Mouse (Mus musculus): ENCODE measurements around the gene Olfr1532-ps1. TPM values are rescaled to one million over a fixed set of nuclear protein-coding genes. Genes with fewer than 3 reads are reported as not detected.
"Not testable (repeated sequence)": the region's sequence is repeated elsewhere in the genome, so short reads cannot be mapped to it uniquely, and the experiment has no call there.

Gene Olfr1532-ps1
- polyA plus RNA-seq (2015; fragmentation: Nextera tagmentation; extraction: Ambion mirVana), result not detected in 2 replicates

DNA sequence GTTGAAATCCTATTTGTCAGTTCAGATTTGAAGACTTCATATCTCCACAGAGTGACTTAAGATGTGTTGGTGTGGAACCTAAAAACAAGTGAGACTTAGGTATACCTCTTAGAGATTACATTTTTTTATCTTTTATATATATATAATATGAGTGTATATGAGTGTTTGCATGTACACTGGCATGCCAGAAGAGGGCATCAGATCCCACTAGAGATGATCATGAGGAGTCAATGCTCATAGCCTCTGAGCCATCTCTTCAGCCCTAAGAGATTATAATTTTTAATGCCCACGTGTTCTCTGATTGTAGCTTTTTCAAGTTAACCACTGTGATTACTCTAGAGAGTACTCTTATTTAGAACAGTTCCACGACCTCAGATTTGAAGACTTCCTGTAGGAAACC, at the start of gene Olfr1532-ps1:
TSS of gene Olfr1532-ps1 (plus strand) at position 326 of the 400 bp plus-strand sequence.
- WGBS, result 71% methylated on average over 2 of the region's 2 CpGs
- ATAC-seq, result no peak
- H3K36me3 ChIP-seq (ENCODE audit: poor library complexity, severe bottlenecking), result no peaks in the 10 kb centered on the region

DNA sequence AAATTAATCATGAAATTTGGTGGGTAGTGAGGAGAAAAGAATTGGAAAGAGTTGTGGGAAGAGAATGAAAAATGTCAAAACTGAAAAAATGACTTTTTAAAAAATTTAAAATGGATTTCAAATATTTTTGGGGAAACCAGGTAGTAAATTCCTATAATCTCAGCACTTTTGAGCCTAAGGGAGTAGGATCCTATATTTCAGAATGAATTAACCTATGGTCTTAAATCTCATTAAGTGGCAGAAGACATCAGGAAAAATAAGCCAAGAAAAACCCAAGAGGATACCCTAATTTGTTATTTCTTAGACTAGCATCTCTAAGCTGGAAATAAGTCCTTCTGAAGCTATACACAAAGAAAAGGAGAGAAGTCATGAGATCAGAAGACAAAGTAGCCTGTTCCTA, 44.9 kb upstream of the Olfr1532-ps1 start, which contains the start of gene Olfr704:
TSS of gene Olfr704 (plus strand) at position 301 of the 400 bp plus-strand sequence.
- no peaks in the 10 kb centered on the region for H3K4me1 ChIP-seq
- H3K9me3 ChIP-seq (replicated peaks), result no peaks in the 10 kb centered on the region
- H3K4me2 ChIP-seq, result no peak within 1 kb of the TSS
- no peak within 1 kb of the TSS for H3K9ac ChIP-seq
- no peaks in the 10 kb centered on the region for H3K27me3 ChIP-seq
- no peaks in the 10 kb centered on the region for H3K36me3 ChIP-seq (ENCODE audit: poor library complexity, severe bottlenecking)
- H3K4me3 ChIP-seq, result no peak within 1 kb of the TSS
- no peak within 1 kb of the TSS for H3K27ac ChIP-seq
- no peak for ATAC-seq

More for the DNA sequence above, at the start of gene Olfr1532-ps1:
- Histone ChIP-seq H3K9ac (no peak within 1 kb of the TSS), H3K9me3 (replicated peaks) (no peaks in the 10 kb centered on the region), H3K27ac (no peak within 1 kb of the TSS), H3K27me3 (no peaks in the 10 kb centered on the region), H3K4me3 (no peak within 1 kb of the TSS), H3K4me1 (no peaks in the 10 kb centered on the region), H3K4me2 (no peak within 1 kb of the TSS)

DNA sequence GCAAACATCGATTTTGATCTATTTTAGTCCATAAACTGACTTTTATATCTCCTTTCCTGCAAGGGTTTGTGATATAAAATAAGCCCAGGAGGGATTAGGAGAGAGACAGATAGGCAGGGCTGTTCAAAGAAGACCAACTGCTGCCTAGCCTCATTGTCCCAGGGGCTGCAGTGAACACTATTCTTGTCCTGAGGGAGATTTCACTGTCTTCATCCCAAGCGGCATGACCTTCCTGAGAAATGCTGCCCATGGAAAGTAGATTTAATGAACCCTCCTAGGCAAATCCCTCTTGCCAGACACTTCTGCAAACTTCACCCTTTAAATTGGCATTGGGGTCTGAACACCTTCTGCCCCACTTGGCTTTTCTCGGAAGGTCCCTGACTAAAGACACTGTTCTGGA, 31.0 kb upstream of the Olfr1532-ps1 start, which contains the start of gene Olfr705:
TSS of gene Olfr705 (minus strand) at position 101 of the 400 bp plus-strand sequence.
- Histone ChIP-seq H3K9me3 (replicated peaks) (no peaks in the 10 kb centered on the region), H3K4me3 (no peak within 1 kb of the TSS), H3K4me2 (no peak within 1 kb of the TSS), H3K4me1 (no peaks in the 10 kb centered on the region), H3K36me3 (ENCODE audit: poor library complexity, severe bottlenecking) (no peaks in the 10 kb centered on the region), H3K27ac (no peak within 1 kb of the TSS), H3K27me3 (no peaks in the 10 kb centered on the region), H3K9ac (no peak within 1 kb of the TSS)
- 81% methylated on average over 3 of the region's 3 CpGs for WGBS
- no peak for ATAC-seq

DNA sequence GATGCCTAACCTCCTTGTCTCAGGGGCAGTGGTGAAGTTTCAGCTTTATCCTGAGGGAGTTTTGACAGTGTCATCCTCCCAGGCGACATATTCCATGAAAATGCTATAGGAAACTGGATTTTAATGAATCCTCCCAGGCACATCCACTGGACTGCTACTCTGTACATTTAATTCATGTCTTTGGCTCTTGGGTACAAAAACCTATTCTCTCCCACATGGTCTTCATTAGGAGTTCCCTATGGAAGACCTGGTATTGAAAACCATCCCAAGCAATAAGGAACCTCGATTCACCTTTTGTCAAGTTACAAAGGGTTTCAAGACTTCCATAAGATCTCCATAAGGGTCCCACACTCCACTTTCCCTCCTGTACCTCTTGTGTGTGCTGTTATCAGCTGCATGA, 19.7 kb upstream of the Olfr1532-ps1 start, which contains the start of gene Olfr706:
TSS of gene Olfr706 (minus strand) at position 101 of the 400 bp plus-strand sequence.
- Histone ChIP-seq H3K27ac (no peak within 1 kb of the TSS), H3K4me2 (no peak within 1 kb of the TSS), H3K9ac (no peak within 1 kb of the TSS), H3K4me1 (no peaks in the 10 kb centered on the region), H3K27me3 (no peaks in the 10 kb centered on the region), H3K9me3 (replicated peaks) (no peaks in the 10 kb centered on the region), H3K36me3 (ENCODE audit: poor library complexity, severe bottlenecking) (no peaks in the 10 kb centered on the region), H3K4me3 (no peak within 1 kb of the TSS)
- 87% methylated on average over 2 of the region's 2 CpGs for WGBS
- ATAC-seq, result no peak

DNA sequence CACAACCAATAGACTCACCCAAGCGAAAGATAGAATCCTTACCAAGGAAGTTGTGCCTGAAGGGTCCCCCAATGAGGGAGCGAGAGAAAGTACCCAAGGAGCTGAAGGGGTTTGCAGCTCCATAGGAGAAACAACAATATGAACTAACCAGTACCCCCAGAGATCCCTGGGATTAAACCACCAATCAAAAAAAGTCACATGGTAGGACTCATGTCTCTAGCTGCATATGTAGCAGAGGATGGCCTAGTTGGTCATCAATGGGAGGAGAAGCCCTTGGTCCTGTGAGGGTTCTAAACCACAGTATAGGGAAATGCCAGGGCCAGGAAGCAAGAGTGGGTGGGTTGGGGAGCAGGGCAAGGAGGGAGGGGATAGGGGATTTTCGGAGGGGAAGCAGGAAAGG, 6.7 kb upstream of the Olfr1532-ps1 start, which contains the start of gene Olfr707:
TSS of gene Olfr707 (minus strand) at position 101 of the 400 bp plus-strand sequence.
- not testable (repeated sequence) for H3K4me2 ChIP-seq; H3K4me3 ChIP-seq; H3K4me1 ChIP-seq; H3K9me3 ChIP-seq (replicated peaks); H3K27me3 ChIP-seq; H3K36me3 ChIP-seq (ENCODE audit: poor library complexity, severe bottlenecking); H3K9ac ChIP-seq; H3K27ac ChIP-seq; ATAC-seq
- WGBS, result 88% methylated on average over 3 of the region's 3 CpGs

DNA sequence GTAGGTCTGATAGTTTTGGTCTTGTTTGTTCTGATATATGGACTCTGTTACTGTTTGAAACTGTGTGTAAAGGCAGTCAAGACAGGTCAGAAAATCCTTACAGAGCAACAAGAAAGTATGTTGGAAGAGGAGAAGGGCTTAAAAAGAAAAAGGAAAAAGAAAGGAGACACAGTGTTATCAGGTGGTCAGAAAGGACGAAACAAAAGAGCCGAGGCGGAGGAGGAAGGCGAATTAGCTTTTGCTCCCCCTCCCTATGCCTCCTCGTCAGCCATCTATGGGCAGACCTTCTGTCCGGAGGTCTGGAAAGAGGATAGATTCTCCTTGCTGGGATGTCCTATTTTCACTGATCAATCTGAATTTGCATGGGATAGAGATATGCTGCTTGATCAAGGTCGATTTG, 13.2 kb downstream of the Olfr1532-ps1 start:
- not testable (repeated sequence) for H3K9me3 ChIP-seq (replicated peaks); H3K27ac ChIP-seq; H3K4me1 ChIP-seq; H3K4me2 ChIP-seq; H3K9ac ChIP-seq; H3K27me3 ChIP-seq; ATAC-seq; H3K36me3 ChIP-seq (ENCODE audit: poor library complexity, severe bottlenecking); H3K4me3 ChIP-seq
- 88% methylated on average over 7 of the region's 7 CpGs for whole genome bisulfite sequencing

DNA sequence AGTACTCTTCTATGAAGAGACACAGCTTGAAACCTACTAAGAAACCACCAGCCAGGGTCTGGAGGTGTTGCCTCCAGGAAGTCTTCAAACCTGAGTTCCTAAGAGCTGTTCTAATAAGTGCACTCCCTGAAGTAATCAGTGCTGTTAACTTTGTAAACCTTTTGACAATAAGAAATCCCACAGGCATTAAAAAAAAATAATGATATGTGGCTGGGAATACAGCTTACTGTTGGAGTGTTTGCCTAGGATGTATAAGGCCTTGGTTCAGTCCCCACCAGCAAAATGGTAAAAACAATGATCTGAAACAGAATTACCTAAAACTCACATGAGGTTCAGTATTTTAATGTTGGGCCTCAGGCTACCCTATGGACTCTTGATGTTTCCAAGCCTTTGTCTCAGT, 24.3 kb downstream of the Olfr1532-ps1 start, which contains the start of gene Olfr709-ps1:
TSS of gene Olfr709-ps1 (minus strand) at position 101 of the 400 bp plus-strand sequence.
- Histone ChIP-seq H3K4me3 (no peak within 1 kb of the TSS), H3K36me3 (ENCODE audit: poor library complexity, severe bottlenecking) (no peaks in the 10 kb centered on the region), H3K4me2 (no peak within 1 kb of the TSS), H3K27me3 (no peaks in the 10 kb centered on the region), H3K4me1 (no peaks in the 10 kb centered on the region), H3K27ac (no peak within 1 kb of the TSS), H3K9me3 (replicated peaks) (no peaks in the 10 kb centered on the region), H3K9ac (no peak within 1 kb of the TSS)
- no peak for ATAC-seq

DNA sequence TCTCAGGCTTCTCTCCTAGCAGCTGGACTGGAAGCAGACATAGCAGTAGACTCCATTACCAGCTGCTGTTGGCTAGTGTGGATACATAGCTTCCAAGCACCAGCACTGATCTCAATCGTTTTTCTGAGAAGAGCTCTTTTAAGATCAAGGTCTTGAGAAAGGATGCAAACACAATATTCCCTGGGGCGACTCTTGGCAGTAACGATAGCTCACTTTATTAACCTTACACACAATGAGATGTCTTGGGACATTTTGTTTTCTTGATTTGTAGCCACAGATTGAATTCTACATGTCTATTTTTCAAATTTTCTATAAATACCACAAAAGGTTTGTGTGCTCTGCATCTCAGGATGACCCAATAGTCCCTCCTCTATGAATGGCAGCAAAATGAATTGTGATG, 40.4 kb downstream of the Olfr1532-ps1 start, which contains the start of gene Olfr710:
TSS of gene Olfr710 (minus strand) at position 101 of the 400 bp plus-strand sequence.
- Histone ChIP-seq H3K9ac (no peak within 1 kb of the TSS), H3K27ac (no peak within 1 kb of the TSS), H3K36me3 (ENCODE audit: poor library complexity, severe bottlenecking) (no peaks in the 10 kb centered on the region), H3K9me3 (replicated peaks) (no peaks in the 10 kb centered on the region), H3K4me1 (no peaks in the 10 kb centered on the region), H3K4me2 (no peak within 1 kb of the TSS), H3K4me3 (no peak within 1 kb of the TSS), H3K27me3 (no peaks in the 10 kb centered on the region)
- WGBS, result 80% methylated on average over 3 of the region's 3 CpGs
- no peak for ATAC-seq

DNA sequence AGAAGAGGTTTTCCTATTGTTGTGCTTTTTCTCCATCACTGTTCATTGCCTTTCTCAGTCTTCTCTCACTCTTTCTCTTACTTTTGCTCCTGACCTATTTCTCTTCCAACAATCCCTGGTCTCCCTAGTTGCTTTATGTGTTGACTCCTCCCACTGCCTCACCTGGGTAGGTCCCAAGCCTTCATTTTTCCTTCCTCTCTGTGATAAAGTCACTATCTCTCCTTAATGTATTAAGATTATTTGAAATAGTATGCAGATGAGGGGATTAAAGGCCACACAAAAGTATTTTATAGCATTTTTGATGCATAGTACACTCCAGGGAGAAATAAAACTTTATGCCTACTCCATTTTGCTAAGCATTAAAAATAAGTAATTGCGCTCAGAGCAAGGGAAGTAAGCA, 56.0 kb downstream of the Olfr1532-ps1 start, which contains the start of gene Olfr6:
TSS of gene Olfr6 (minus strand) at position 101 of the 400 bp plus-strand sequence.
- no peaks in the 10 kb centered on the region for H3K4me1 ChIP-seq
- no peak for ATAC-seq
- no peak within 1 kb of the TSS for H3K4me2 ChIP-seq
- no peaks in the 10 kb centered on the region for H3K27me3 ChIP-seq
- H3K9me3 ChIP-seq (replicated peaks), result no peaks in the 10 kb centered on the region
- H3K4me3 ChIP-seq, result no peak within 1 kb of the TSS
- H3K27ac ChIP-seq, result no peak within 1 kb of the TSS
- WGBS, result 90% methylated on average over 1 of the region's 1 CpGs
- no peaks in the 10 kb centered on the region for H3K36me3 ChIP-seq (ENCODE audit: poor library complexity, severe bottlenecking)
- no peak within 1 kb of the TSS for H3K9ac ChIP-seq

Other genes with a start within 250 kb of the Olfr1532-ps1 start
- gene Olfr693, start 227.4 kb upstream of the Olfr1532-ps1 start, polyA plus RNA-seq (2015; fragmentation: Nextera tagmentation; extraction: Ambion mirVana), result not detected in 2 replicates
- not detected in 2 replicates for gene Olfr694, start 216.2 kb upstream of the Olfr1532-ps1 start, polyA plus RNA-seq (2015; fragmentation: Nextera tagmentation; extraction: Ambion mirVana)
- gene Olfr695, start 191.6 kb upstream of the Olfr1532-ps1 start, polyA plus RNA-seq (2015; fragmentation: Nextera tagmentation; extraction: Ambion mirVana), result not detected in 2 replicates
- not detected in 2 replicates for gene Olfr697, start 165.6 kb upstream of the Olfr1532-ps1 start, polyA plus RNA-seq (2015; fragmentation: Nextera tagmentation; extraction: Ambion mirVana)
- not detected in 2 replicates for gene Olfr698, start 152.6 kb upstream of the Olfr1532-ps1 start, polyA plus RNA-seq (2015; fragmentation: Nextera tagmentation; extraction: Ambion mirVana)
- not detected in 2 replicates for gene Olfr699, start 114.8 kb upstream of the Olfr1532-ps1 start, polyA plus RNA-seq (2015; fragmentation: Nextera tagmentation; extraction: Ambion mirVana)
- gene Olfr700, start 99.2 kb upstream of the Olfr1532-ps1 start, polyA plus RNA-seq (2015; fragmentation: Nextera tagmentation; extraction: Ambion mirVana), result not detected in 2 replicates
- not detected in 2 replicates for gene Olfr701, start 93.9 kb upstream of the Olfr1532-ps1 start, polyA plus RNA-seq (2015; fragmentation: Nextera tagmentation; extraction: Ambion mirVana)
- gene Olfr702, start 74.1 kb upstream of the Olfr1532-ps1 start, polyA plus RNA-seq (2015; fragmentation: Nextera tagmentation; extraction: Ambion mirVana), result not detected in 2 replicates
- not detected in 2 replicates for gene Olfr703, start 64.6 kb upstream of the Olfr1532-ps1 start, polyA plus RNA-seq (2015; fragmentation: Nextera tagmentation; extraction: Ambion mirVana)
- gene Olfr704, start 44.8 kb upstream of the Olfr1532-ps1 start, polyA plus RNA-seq (2015; fragmentation: Nextera tagmentation; extraction: Ambion mirVana), result not detected in 2 replicates
- not detected in 2 replicates for gene Olfr705, start 31.1 kb upstream of the Olfr1532-ps1 start, polyA plus RNA-seq (2015; fragmentation: Nextera tagmentation; extraction: Ambion mirVana)
- not detected in 2 replicates for gene Olfr706, start 19.8 kb upstream of the Olfr1532-ps1 start, polyA plus RNA-seq (2015; fragmentation: Nextera tagmentation; extraction: Ambion mirVana)
- gene Olfr707, start 6.8 kb upstream of the Olfr1532-ps1 start, polyA plus RNA-seq (2015; fragmentation: Nextera tagmentation; extraction: Ambion mirVana), result not detected in 2 replicates
- not detected in 2 replicates for gene Olfr709-ps1, start 24.2 kb downstream of the Olfr1532-ps1 start, polyA plus RNA-seq (2015; fragmentation: Nextera tagmentation; extraction: Ambion mirVana)
- not detected in 2 replicates for gene Olfr710, start 40.3 kb downstream of the Olfr1532-ps1 start, polyA plus RNA-seq (2015; fragmentation: Nextera tagmentation; extraction: Ambion mirVana)
- not detected in 2 replicates for gene Olfr6, start 55.9 kb downstream of the Olfr1532-ps1 start, polyA plus RNA-seq (2015; fragmentation: Nextera tagmentation; extraction: Ambion mirVana)
- not detected in 2 replicates for gene Olfr711, start 67.5 kb downstream of the Olfr1532-ps1 start, polyA plus RNA-seq (2015; fragmentation: Nextera tagmentation; extraction: Ambion mirVana)
- not detected in 2 replicates for gene Olfr2, start 98.1 kb downstream of the Olfr1532-ps1 start, polyA plus RNA-seq (2015; fragmentation: Nextera tagmentation; extraction: Ambion mirVana)
- not detected in 2 replicates for gene Olfr713, start 123.2 kb downstream of the Olfr1532-ps1 start, polyA plus RNA-seq (2015; fragmentation: Nextera tagmentation; extraction: Ambion mirVana)
- not detected in 2 replicates for gene Olfr714, start 163.0 kb downstream of the Olfr1532-ps1 start, polyA plus RNA-seq (2015; fragmentation: Nextera tagmentation; extraction: Ambion mirVana)
- gene Olfr17, start 185.2 kb downstream of the Olfr1532-ps1 start, polyA plus RNA-seq (2015; fragmentation: Nextera tagmentation; extraction: Ambion mirVana), result not detected in 2 replicates
- gene Olfr715b, start 202.4 kb downstream of the Olfr1532-ps1 start, polyA plus RNA-seq (2015; fragmentation: Nextera tagmentation; extraction: Ambion mirVana), result not detected in 2 replicates
- not detected in 2 replicates for gene Olfr715, start 223.1 kb downstream of the Olfr1532-ps1 start, polyA plus RNA-seq (2015; fragmentation: Nextera tagmentation; extraction: Ambion mirVana)
- not detected in 2 replicates for gene Olfr716, start 230.3 kb downstream of the Olfr1532-ps1 start, polyA plus RNA-seq (2015; fragmentation: Nextera tagmentation; extraction: Ambion mirVana)